Mouse (Mus musculus): ENCODE measurements around the gene Btbd2.

GRCm38 (mm10) chr10:80695801-80696501 is 39.1 kb upstream of the Btbd2 start:
- no peak for TF ChIP-seq POLR2A (IDR thresholded peaks at IDR 0.05; ENCODE audit: insufficient read depth, low read depth, low read length)
- no peak for TF ChIP-seq CTCF (IDR thresholded peaks at IDR 0.05; ENCODE audit: insufficient read depth, low read depth, low read length)

Measured in olfactory bulb, adult 2 months (tissue).